In genomic region chr17:6492950-6493349, GRCm38 (mm10) we compare ENCODE assay signal across 8 mouse cellular contexts.
DNase-seq lines count a peak whose midpoint lies in the region; ATAC-seq and TF ChIP-seq lines count a peak whose summit lies in the region.
"Not testable (repeated sequence)": the region's sequence is repeated elsewhere in the genome, so short reads cannot be mapped to it uniquely, and the experiment has no call there.

No protein-coding gene starts in this region.

- H3K27me3 ChIP-seq in hindbrain, embryonic 11.5 days (ENCODE audit: control insufficient read depth, insufficient read depth, low read length); lung, embryonic 15.5 days; thymus, adult 2 months (ENCODE audit: control insufficient read depth, insufficient read depth, low read length): not testable (repeated sequence)

- ATAC-seq in hindbrain, embryonic 11.5 days (ENCODE audit: low FRiP score): peak; percentile 60; the same call in 1 of the 2 replicates
- not testable (repeated sequence) for ATAC-seq in lung, embryonic 15.5 days (ENCODE audit: borderline replicate concordance, extremely low read depth, low FRiP score, low TSS enrichment)

- H3K4me3 ChIP-seq in hindbrain, embryonic 11.5 days (ENCODE audit: low read depth, low read length): peak overlapping the region; percentile 10; the same call in 1 of the 2 replicates
- H3K4me3 ChIP-seq in lung, embryonic 15.5 days; thymus, adult 2 months (ENCODE audit: control insufficient read depth, insufficient read depth, low read length): not testable (repeated sequence)

- not testable (repeated sequence) for H3K4me2 ChIP-seq in hindbrain, embryonic 11.5 days (replicated peaks; ENCODE audit: low read depth, low read length)
- peak overlapping the region; percentile 36 for H3K4me2 ChIP-seq in lung, embryonic 15.5 days

- DNase-seq in MN1 (ENCODE audit: low spot score): peak; percentile 93
- DNase-seq in cerebellum, postnatal 25 days: peak; percentile 87 to 89
- peak; percentile 84 for DNase-seq in gastrocnemius, adult 18-20 months (ENCODE audit: low spot score)
- DNase-seq in hindbrain, embryonic 11.5 days (ENCODE audit: low spot score): peak; percentile 68
- DNase-seq in layer of hippocampus, adult 8-10 months (ENCODE audit: low spot score in 2 of 2): peak; percentile 61 to 64
- peak; percentile 61 for DNase-seq in ovary, adult 18-20 months (ENCODE audit: low spot score)
- peak; percentile 76 for DNase-seq in thymus, adult 2 months

- not testable (repeated sequence) for TF ChIP-seq POLR2A in thymus, adult 2 months (IDR thresholded peaks at IDR 0.05; ENCODE audit: control insufficient read depth, extremely low read depth, insufficient read depth, low read length, poor library complexity)

- H3K9me3 ChIP-seq in hindbrain, embryonic 11.5 days (ENCODE audit: control insufficient read depth, low read length); lung, embryonic 15.5 days: not testable (repeated sequence)

- not testable (repeated sequence) for H3K36me3 ChIP-seq in hindbrain, embryonic 11.5 days (ENCODE audit: control insufficient read depth, insufficient read depth, low read length); lung, embryonic 15.5 days; thymus, adult 2 months (ENCODE audit: control insufficient read depth, insufficient read depth, low read length)

- not testable (repeated sequence) for TF ChIP-seq CTCF in thymus, adult 2 months (IDR thresholded peaks at IDR 0.05; ENCODE audit: borderline replicate concordance, control insufficient read depth, extremely low read depth, insufficient read depth, low read length, poor library complexity)

- H3K9ac ChIP-seq in hindbrain, embryonic 11.5 days (ENCODE audit: low read depth, low read length); lung, embryonic 15.5 days: not testable (repeated sequence)

- 29% methylated on average over 22 of the region's 23 CpGs for WGBS in hindbrain, embryonic 11.5 days
- 19% methylated on average over 23 of the region's 23 CpGs for WGBS in lung, embryonic 15.5 days
- WGBS in thymus, adult 2 months: 29% methylated on average over 23 of the region's 23 CpGs

- not testable (repeated sequence) for H3K4me1 ChIP-seq in hindbrain, embryonic 11.5 days (replicated peaks; ENCODE audit: control insufficient read depth, insufficient read depth, low read length); lung, embryonic 15.5 days; thymus, adult 2 months (replicated peaks; ENCODE audit: control insufficient read depth, insufficient read depth, low read length)

- not testable (repeated sequence) for H3K27ac ChIP-seq in hindbrain, embryonic 11.5 days (ENCODE audit: low read depth, low read length); lung, embryonic 15.5 days; thymus, adult 2 months (ENCODE audit: control insufficient read depth, insufficient read depth, low read length)
